Mouse (Mus musculus): Measurements from ENCODE around the gene Meaf6.

The Meaf6 gene

DNA sequence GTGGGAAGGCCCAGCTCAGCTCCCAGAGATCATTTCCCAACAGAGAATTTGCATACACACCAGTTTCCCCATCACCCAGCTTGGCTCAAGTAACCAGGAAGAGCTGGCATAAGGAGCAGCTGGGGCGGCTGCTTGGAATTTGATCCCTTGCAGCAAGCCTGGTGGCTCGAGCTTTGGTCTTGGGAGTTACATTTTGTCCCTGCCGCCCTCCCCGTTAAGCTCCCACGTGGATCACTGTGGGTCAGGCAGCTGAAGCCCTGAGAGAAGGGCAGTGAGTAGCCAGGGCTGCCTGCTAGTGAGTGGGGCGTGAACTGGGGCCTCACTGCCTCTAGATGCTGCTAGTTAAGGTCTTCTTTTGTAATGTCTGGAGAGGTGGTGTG is 30.8 kb downstream of the Meaf6 start:
- peak; percentile 26; the same call in 1 of the 2 replicates for ATAC-seq (ENCODE audit: low TSS enrichment)

GRCm38 (mm10) chr4:125116090-125116861 is 31.3 kb downstream of the Meaf6 start:
- ATAC-seq (ENCODE audit: low TSS enrichment): peak; percentile 45

- ATAC-seq (ENCODE audit: low TSS enrichment): no peak
Observed at GRCm38 (mm10) chr4:125116929-125117328, 32.0 kb downstream of the Meaf6 start.

GRCm38 (mm10) chr4:125117902-125118320 is 33.0 kb downstream of the Meaf6 start:
- no peak for ATAC-seq (ENCODE audit: low TSS enrichment)

DNA sequence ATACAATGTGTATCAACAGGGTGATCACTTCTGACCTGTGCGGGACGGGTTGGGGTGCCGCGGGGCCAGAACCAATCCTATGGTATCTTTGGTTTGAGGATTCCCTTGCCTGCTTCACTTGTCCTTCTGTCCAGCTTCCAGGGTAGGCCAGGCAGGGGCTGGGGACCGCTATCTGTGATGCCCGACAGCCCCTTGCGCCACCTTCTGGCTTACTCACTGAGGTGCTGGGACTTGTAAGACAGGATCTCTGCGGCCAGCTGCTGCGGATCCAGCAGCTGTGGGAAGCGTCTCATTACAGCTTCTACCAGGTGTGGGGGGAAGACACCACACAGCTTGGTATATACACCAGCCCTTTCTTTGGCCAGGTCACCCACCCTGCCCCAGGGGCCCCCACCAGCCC is 34.1 kb downstream of the Meaf6 start:
- ATAC-seq (ENCODE audit: low TSS enrichment): no peak

DNA sequence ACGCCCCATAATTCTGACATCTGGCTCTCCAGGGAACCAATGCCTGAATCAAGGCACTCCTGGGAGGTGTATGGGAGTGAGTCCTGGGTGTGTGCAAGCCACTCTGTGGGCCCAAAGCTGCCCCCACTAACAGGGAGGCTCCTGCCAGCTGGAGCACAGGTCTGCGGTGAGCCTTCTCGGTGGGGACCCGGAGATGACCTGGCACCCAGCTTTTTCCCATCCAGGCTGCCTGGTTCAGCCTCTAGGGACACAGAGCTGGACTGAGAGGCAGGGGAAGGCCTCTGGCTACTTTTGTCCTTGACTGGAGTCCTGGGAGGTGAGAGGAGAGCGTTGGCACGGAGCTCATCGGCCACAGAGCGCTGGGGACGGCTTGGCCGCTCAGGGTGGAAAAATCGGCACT is 34.8 kb downstream of the Meaf6 start:
- ATAC-seq (ENCODE audit: low TSS enrichment): no peak

DNA sequence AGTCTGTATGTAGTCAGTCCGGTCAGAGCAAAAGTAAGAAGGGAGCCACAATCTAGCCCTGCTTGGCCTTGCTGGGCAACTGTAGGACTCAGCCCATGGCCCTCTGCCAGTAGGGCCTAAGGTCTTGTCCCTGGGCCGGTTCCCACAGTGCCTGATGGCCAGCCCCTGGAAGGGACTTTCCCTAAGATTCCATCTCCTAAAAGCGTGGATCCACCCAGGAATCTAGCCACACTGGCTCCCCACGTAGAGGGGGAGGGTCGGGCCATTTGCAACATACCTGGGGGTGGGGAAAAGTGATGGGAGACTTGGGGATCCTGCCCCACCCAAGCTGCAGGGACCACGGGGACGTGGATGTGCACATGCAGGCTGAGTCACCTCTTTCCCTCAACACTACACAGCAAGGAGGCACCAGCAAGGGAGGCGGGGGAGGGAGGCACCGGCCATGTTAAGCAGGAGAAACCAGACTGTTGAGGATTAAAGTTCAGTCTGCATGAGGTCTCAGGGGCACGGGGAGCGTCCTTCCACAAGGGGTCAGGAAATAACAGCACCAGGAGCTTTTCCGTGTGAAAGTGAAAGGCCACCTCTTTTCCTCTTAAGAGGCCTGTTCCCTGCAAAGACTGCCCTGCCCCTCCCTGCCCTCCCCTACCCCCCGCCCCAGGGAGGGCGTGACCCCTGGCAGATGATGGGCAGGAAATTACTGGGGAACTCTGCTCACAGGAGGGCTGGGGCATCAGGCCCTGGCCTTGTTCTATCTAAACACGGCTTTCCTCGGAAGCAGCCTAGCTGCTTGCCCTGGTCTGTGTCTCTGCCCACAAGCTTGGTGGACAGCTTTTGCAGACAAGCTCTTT is 37.7 kb downstream of the Meaf6 start:
- ATAC-seq (ENCODE audit: low TSS enrichment): no peak

DNA sequence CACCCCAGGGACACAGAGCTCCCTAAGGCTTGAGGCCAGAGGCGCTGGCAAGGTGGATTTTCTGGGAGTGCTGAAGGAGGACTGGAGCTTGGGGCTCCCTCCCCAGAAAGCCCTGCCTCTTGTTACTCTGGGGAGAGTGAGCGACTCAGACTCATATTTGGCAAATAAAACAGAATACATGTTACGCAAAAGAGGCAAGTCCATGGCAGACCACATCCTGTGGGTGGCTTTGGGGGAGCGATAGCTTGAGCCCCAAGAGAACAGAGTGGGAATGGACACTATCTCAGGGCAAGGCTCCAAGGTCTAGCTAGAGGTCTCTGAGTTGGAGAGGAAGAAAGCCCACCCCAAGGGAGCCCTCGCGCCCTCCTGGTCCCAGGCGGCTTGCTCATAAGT is 38.3 kb downstream of the Meaf6 start:
- no peak for ATAC-seq (ENCODE audit: low TSS enrichment)

DNA sequence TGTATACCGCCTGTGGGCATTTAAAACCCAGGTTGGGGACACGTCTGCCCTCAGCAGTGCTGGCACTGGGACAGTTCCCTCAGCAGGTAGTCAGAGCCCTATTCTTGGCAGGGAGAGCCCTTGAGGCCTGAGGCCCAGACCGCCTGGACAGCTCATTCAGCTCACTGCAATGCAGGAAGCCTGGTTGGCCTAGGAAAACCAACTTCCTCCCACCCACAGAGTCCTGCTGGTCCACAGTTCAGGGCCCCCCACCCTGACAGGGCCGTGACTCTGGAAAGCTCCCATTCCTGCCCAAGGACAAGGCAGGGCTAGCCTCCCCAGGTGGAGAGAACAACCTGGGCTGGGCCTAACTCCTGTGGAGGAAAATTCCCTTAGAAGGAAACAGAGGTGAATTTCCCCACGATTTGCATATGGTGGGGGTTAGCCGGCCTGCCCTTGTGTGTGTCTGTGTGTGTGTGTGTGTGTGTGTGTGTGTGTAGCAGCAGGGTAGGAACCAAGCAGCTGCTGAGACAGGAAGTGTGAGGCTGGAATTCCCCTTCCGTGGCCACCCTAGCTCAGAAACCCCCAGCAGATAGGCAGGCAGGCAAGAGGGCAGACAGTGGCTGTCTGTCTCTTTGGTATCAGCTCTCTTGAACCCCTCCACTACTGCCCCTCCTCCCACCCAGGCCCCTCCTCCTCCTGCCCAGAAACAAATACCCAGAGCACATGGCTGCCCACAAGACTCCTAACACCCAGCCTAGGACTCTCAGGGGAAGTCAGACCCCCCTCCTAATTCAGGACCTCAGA is 39.7 kb downstream of the Meaf6 start:
- ATAC-seq (ENCODE audit: low TSS enrichment): no peak

DNA sequence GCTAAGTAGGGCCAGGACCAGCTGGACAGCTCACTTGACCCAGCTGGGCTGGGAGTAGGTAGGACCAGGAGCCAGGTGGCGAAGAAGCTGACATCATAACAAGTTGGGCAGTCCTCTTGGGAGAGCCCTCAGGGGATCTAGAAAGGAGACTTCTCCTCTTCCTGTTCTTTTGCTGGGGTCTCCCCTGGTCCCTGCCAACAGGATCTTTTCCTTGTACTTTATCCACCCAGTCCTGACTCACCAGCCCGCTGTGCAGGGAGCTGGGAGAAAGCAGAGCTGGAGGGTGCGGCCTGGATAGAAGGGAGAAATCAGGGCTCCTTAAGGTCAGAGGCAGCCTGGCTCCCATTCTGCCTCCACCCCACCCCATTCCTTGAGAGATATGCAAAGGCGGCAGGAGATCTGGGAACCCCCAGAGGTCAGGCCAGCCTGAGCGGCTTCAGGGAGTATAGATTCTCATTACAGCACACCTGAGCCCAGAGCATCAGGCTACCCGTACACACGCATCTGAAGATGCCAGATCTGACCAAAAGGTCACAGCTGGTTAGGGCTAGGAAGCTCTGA is 40.5 kb downstream of the Meaf6 start:
- no peak for ATAC-seq (ENCODE audit: low TSS enrichment)

DNA sequence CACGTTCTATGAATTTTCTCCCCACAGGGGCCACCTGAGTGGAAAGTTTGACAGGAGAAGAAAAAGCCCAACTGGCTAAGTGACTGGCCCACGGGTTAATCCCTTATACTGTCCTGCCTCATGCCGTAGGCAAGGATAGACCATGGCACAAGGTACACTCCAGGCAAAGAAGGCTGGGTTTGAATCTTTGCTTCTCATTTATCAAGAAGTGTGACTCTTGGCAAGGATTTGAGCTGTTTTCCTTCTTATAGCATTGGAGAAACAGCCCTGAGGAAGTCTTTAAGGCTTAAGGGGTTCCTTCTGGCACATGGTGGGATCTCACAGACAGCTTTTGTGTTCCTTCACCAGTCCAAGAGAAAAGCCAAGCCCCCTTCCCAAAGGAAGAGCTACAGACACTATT is 41.3 kb downstream of the Meaf6 start:
- no peak for ATAC-seq (ENCODE audit: low TSS enrichment)

DNA sequence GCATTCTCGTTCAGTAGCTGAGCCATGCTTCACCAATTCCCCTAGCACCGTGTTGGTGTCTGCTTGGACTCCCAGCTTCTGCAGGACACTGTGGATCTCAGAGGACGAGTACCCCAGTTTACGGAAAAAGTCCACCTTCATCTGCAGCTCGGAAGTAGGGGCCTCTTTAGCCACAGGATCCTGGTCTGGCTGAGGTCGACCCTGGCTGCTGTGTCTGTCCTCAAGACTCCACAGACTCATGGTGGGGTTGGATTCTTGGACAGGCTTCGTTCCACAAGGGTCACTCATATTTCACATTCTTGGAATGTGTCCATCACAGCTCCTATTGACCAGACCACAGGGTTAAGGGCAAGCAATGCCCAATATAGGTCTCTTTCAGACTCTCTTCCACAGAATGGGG is 41.8 kb downstream of the Meaf6 start:
- ATAC-seq (ENCODE audit: low TSS enrichment): no peak

DNA sequence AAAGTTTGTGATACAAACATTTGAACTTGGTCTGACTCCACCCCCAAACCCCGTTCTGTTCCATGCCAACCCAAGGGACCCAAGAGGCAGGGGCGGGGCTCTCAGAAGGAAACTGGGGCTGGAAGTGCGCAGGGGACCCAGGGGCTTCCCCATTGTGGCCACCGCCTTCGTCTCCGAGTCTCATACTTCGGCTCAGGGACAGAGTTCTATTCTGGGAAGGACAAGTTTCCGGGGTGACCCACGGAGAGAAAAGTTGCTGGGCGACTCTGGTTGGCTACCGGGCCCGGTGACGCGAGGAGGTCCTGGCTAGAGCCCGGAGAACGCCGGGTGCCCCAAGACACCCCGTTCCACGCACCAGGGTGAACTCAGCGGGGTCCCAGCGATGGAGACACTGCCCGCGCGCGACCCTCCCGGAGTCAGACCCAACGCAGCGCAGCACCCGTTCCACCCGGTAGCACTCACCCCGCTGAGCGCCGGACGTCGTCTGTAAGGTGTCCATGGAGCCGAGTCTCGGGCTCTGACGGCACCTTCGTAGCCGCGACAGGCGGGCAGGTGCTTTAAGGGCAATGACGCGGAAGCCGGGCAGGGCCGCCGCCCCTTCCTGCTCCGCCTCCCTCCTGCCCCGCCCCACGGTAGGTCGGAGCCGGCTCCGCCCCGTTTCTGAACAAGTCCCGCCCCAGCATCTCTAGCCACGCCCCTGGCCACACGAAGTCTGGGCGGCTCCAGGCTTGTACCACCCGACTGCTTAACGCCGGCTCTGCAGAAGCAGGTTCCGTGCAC is 42.6 kb downstream of the Meaf6 start, which contains the start of gene Zc3h12a:
Gene Zc3h12a (minus strand): TSS at position 536 of the 780 bp plus-strand sequence.
- peak; percentile 88 for ATAC-seq (ENCODE audit: low TSS enrichment)

DNA sequence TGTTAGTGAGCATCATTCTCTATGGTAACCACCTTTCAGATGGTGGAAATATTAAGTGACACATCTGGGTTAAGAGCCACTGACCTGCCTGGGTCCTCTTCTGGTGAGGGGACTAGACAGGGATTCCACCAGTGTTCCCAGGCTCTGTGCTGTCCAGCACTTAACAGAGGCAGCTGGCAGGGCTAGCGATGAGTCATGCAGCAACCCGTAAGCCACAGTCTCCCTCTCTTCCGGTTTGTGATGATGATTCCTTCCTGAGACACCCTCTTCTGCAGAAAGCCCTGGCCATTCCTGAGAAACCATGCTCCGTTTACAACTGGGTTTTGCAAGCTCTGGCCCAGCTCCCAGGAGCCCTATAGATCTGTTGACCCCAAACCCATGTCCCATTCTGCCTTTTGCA is 46.6 kb downstream of the Meaf6 start:
- ATAC-seq (ENCODE audit: low TSS enrichment): no peak

- ATAC-seq (ENCODE audit: low TSS enrichment): no peak
Observed at GRCm38 (mm10) chr4:125132394-125132793, 47.5 kb downstream of the Meaf6 start.

DNA sequence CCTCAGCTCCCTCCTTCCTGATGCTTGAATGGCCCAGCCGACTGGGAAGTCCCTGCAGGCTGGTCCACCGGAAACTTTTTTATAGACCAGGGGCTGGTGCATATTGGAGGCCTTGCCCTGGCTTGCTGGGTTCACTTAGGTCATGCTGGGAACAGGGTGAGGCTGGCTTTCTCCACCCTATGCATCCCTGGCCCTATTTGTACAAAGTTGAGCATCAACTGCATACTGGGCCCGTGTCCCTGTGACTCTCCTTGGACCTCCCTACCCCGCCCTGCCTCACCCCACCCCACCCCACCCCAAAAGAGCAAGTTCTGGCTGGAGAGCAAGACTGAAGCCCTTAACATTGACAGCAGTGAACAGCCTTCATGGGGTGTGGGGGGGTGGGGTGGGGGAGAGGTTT is 49.3 kb downstream of the Meaf6 start:
- ATAC-seq (ENCODE audit: low TSS enrichment): no peak

DNA sequence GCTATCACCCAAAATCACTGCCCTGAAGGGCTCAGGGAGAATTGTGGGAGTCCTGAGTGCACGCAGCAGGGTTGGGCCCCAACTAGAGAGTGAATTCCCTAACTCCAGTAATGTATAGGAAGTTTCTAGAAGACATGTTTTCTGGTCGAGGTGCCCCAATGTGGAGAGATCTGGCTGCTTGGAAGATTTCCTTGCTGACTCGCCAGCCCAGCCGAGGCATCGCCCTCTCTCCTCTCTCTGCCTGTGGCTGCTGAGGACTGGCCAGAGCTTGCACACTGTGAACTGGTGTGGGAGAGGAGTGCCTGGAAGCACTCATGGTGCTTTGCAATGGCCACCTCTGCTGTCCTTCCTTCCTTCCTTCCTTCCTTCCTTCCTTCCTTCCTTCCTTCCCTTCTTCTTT is 49.7 kb downstream of the Meaf6 start:
- ATAC-seq (ENCODE audit: low TSS enrichment): no peak

DNA sequence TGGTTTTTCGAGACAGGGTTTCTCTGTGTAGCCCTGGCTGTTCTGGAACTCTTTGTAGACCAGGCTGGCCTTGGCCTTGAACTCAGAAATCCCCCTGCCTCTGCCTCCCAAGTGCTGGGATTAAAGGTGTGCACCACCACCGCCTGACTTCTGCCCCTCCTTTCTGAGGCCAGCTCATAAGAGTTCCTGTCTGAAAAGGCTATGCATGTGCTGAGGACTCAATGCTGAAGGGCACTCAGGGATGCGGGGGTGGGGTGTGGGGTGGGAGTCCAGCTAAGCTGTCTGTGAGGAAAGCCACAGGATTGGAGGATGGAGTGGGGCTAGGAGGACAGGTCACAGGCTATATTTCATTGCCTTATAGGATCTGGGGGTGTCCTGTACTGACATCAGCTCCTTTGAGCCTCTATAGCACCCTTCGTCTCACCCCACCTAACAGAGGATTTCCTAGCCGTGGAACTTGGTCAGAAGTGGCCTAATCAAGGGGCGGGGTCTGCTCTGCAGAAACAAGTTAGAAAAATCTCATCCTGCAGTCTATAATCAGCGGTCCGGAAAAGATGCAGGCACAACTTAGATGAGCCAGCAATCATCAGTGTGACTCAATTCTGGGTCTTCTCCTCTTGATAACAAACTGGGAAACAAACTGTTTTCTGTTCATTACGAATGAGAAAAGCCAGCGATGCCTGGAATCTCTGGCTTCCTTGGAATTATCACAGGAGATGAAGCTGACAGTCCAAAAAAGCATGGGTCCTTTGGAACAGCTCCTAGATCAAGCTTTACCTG is 50.3 kb downstream of the Meaf6 start:
- no peak for ATAC-seq (ENCODE audit: low TSS enrichment)

- no peak for ATAC-seq (ENCODE audit: low TSS enrichment)
Observed at GRCm38 (mm10) chr4:125136303-125136888, 51.5 kb downstream of the Meaf6 start.

- ATAC-seq (ENCODE audit: low TSS enrichment): no peak
Observed at GRCm38 (mm10) chr4:125138321-125138720, 53.4 kb downstream of the Meaf6 start.

Data from frontal cortex, adult (tissue).